Mouse (Mus musculus) thymus, adult 18-20 months (tissue): ENCODE measurements around the gene Cab39.

Experiments used
- DNase-seq, 2 experiments: peaks; one replicate each; pipeline ENCODE4 v3.0.0; 2022; ENCODE audit warnings: mixed read lengths in 2 of 2

Gene Cab39

DNA sequence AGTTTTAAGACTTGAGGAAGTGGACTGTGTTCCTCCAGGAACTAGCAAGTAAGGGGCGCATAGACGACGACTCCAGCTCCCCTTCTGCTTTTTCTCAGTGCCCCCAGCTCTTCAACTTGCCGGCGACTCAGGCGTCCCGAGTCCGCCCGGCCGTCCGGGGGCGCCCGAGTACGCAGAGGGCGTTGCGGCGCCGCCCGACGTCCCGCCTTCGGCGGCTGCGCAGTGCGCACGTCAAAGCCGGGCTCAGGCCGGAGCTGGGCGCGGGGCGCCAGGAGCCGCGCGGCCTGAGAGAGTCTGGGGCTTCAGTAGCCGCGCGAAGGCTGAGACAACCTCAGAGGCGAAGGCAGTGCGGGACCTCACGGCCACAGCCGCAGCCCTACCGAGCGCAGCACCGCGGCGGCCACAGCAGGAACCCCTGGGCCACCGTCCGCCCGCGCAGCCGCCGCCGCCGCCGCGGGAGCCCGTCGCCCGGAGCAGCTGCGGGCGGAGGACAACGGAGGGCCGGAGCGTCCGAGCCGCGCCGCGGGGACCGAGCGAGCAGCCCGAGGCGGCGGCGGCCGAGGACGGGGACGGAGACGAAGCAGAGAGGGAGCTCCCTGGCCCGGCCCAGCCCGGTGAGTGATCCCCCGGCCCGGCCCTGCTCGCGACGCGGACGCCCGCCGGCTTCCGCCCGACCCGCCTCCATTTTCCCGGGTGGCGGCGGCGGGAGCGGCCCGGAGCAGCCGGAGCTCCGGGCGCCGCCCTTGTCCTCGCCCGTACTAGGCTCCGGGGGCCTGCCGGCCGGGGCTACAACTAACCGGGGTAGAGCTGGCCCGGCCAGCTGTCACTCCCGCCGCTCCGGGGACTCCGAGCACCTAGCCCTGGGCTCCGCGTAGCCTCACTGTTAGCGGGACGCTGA is at the start of gene Cab39:
Gene Cab39, plus strand, starts transcription at position 234 of the 898 bp plus-strand sequence.
- peak; percentile 75 to 77 for DNase-seq

DNA sequence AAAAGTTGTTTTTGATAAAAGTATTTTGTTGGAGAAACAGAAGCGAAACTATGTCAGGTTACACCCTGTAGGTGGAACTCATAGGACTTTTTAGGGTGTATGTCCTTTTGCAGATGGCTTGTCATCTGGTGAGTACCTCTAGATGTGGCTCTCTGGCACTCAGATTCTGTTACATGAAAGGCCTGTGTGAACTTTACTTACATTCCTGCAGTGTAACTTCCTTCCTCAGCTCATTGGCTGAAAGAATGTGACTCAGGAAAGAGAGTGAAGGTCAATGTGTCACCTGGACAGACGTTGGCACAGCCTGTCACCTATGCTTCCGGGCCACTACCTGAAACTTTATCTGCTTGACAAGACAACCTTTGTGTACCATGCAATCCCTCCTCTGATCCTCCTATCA is 48.7 kb upstream of the Cab39 start:
- DNase-seq: no peak

DNA sequence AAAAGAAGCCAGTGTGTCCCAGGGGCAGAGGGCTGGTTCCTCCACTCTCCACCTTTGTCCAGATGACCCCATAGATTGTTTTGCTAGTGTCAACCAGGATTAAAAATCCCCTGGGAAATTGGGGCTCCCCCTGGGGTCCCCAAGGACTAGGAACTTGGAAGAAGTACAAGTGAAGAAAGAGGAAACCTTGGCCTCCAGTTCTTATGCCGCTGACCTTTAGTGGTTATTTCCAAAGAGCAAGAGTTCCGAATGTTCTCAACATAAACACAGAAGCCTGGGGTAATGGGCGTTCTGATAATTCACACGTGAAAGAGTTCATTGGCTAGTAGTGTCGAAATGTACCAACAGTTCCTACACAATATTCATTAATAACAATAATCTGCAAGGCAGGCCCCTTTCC is 46.7 kb upstream of the Cab39 start:
- no peak for DNase-seq

DNA sequence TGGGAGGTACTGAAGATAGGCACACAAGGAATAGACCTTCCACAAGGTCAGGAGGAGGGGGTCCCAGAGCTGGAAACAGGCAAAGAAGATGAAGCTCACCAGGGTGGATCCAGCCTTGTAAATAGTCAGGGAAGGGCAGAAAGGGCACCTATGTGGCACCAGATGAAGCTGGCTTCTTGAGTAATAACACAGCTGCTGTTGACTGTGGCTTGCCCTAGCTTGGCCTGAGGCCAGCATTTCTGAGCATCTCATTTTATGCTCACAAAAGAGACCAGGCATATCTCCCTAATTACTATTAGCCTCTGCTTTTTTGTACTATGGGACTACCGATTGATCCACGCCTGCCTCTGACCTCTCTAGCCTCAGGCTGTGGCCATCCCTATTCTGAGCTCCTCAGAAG is 43.4 kb upstream of the Cab39 start:
- DNase-seq: no peak

DNA sequence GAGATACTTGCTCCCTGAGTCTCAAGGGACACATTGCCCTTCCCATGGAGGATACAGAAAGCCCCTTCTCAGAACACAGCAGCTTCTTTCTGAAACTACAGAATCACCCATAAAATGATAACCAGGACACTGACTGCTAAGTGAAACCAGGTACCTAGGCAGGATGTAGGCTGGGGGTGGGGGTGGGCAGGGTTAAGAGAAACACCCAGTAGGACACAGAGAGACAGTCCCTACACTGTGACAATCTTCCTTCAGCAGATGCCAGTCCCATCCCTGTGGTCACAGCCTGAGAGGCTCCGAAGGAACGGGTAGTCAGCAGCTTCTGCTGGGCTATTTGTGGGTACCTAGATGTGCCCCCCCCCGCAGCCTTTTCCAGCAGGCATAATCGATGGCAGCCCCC is 42.6 kb upstream of the Cab39 start:
- DNase-seq: no peak

DNA sequence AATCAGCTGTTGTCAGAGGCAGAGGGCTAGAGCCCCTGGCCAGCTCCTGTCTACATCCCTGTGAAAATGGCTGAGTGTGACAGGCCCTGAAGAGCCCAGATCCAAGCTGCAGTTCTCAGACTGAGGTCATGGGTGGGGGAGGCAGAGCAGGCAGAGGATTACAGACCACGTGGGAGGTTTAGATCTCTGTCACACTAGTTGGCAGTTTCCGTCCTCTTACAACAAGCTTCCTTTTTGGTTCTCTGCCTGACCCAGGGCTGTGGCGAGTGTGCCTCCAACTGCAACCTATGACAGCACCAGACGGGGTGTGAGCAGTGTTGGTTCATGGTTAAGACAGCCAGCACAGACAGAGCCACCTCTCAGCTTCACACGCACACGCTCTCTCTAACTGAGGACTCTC is 41.7 kb upstream of the Cab39 start:
- DNase-seq: peak; percentile 58 to 74

DNA sequence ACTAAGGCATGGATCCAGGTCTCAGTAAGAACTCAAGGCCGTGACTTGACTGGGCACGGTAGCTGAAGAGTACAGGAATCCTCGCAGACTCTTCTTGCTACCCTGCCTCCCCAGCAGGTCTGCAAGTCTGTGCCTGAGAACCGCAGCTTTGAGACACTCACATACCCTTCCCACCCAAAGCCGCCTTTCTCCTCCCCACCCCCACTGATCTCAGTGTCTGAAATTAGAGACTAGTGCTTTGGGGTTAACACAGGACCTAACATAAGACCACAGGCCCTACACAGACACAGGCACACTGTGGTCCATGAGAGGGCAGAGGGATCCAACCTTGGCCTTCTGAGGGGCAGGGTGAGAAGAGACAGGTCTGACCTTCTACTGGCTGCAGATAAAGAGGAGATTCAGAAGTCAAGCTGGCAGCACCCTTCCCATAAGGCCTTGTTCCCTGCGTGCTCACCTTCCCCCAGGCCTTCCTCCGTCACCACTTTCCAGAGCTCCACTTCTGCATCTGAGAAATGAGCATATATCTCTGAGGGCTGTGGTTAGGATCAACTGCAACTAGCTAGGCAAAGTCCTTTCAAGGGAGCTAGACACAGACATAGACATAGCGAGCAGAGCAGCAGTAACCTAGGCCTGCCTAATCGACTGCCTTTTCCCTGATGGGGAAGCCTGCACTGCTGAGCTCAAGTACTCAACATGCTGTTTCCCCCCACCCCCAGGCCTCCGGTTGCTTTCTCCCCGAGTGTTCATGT is 41.1 kb upstream of the Cab39 start:
- peak in 1 of 2 experiments; percentile 37 for DNase-seq

DNA sequence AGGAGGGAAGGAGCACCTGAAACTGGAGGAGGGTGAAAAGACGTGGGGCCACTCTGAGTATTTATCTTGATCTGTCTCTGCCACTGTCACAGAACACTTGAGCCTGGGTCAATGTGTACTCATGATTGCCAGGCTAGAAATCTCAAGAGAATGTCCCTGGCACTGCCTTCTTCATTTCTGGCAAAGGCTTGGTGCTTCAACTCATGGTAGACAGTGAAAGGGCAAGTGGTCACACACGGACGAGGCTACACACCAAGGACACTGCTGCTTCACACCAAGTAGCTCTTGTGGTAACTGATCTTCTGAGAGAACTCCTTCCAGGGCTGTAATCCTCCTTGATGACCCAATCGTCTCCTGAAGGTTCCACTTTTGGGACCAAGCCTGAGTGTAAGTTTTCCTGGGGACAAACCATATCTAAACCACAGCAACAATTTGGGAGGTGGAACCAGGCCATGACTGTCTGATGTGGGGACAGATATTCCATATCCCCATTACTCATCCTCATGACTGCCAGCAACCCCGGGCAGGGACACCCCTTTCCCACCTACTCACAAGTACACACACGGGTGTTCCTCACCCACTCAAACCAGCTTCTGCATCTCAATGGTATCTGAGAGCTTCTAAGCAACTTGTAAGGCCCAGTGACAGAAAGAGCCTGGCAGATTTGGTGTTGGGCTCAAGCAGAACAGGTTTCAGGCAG is 35.6 kb upstream of the Cab39 start:
- no peak for DNase-seq

DNA sequence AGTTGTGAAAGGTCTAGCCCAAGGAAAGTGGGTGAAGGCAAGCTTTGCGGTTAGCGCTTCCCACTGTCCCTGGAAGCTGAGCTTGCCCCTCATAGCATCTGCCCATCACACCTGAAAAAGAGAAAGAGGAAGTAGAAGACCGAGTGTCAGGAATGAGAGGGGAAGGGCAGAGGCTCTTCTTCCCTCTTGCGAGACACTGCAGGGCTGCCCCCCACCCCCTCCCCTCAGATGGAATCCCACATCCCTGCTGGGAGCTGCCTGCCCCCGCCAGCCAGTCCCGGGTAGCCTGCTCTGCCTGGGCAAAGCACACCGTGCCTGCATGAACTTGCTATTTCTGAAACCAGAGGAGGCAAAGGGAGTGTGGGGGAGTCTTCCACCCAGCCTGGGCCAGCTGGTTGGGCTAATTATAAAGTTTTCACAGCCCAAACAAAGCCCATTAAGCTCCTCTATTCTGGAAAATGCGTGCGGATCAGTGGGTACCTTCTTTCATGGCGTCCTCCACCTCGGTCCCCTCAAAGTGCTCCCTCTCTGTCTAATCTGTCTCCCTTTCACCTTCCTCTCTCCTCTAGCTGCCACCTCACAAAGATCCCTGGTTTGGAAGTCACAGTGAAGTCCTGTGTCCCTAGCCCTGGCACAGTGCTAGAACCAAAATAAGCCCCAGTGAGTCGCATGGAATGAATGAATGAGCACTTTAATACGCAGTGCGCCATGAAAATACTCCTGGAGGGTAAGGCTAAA is 34.8 kb upstream of the Cab39 start:
- no peak for DNase-seq

DNA sequence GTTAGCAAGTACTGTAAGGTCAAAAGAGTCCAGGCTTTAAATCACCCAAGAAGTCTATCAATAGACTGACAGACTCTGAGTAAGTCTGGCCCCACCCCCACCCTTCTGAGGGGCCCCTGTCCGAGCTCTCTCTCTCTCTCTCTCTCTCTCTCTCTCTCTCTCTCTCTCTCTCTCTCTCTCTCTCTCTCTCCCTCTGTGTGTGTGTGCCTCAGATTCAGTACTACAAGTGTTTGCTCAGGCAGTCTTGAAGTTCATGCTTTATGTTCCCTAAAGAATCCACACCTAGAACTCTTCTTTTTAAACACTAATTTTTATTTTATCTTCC is 34.3 kb upstream of the Cab39 start:
- no peak for DNase-seq

DNA sequence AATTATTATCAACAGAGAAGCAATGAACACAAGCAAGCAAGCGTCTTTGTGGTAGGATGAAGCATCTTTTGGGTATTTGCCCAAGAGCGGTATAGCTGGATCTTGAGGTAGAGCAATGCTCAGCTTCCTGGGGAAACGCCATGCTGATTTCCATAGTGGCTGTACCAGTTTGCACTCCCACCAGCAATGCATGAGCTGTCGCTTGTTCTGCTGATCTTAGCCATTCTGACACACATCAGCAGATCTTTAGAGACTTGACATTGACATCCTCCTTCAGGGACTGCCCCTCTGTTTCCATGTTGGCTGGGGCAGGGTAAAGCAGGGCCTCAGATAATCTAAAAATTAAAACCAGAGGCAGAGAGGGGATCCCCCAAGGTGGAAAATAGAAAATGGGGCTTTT is 31.6 kb upstream of the Cab39 start:
- no peak for DNase-seq

DNA sequence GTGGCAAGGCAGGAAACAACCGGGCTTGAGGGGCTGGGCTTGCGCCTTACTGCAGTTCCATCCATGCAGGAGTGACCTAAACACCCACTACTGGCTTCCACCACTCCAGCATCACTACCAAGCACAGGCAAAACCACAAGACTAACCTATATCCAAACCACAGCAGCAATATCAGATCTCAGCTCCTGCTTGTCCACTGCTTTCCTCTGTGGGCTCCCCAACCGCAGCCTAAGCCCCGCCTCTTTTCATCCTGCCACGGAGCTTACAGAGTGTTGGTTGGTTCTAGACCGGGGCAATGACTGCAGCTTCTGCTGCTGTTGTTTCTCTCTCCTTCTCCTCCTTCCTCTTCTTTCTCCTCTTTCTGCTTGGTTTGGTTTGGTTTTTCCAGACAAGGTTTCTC is 29.9 kb upstream of the Cab39 start:
- no peak for DNase-seq

DNA sequence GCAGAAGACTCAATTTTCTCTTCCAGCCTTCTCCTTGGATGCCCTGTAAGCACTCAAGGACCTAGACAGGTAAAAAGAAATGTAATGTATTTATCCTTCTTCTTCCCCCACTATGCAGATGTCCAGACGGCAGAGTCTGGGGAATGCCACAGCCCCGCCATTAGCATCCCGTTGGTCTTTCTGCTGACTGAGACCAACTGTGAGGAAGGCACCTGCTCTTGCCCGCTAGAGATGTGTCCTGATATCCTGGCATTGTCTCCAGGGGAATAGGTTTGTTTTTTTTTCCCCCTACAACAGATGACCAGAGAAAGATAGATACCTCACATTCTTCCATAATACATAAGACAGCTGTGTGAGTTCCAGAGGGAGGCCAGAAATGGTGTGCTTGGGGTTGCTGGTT is 28.9 kb upstream of the Cab39 start:
- no peak for DNase-seq

DNA sequence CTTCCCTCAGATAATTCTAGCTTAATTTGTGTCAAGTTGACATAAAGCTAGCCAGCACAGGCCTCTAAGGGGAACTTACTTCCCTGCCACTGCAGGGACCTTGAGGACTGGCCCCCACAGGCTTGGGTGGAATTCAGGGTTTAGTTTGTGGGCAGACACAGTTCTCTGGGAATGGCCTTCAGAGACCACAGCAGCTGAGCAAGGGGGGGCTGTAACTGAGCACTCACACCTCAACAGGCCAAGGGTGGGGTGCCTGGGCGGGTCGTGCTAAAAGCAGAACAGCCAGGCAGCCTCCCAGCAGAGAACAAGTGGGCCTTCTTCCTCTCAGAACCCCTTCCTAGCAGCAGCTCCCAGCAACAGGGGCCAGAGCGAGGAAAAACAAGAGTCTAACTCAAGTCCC is 27.1 kb upstream of the Cab39 start:
- DNase-seq: no peak

DNA sequence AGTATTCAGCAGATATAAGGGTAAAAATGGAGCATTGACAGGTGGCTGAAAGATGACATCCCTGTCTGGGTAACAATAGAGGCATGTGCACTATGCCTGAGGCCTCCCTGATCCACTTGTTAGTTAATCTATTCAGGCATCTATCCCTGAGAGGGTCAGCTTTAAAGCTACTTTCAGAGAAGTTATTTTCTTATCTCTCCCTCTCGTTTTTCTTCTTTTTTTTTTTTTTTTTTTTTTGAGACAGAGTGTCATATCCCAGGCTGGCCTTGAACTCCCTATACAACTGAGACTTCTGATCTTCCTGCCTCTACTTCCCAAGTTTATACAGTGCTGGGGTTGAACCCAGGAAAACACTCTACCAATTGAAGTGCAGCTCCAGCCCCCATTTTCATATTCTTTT is 25.5 kb upstream of the Cab39 start:
- no peak for DNase-seq

DNA sequence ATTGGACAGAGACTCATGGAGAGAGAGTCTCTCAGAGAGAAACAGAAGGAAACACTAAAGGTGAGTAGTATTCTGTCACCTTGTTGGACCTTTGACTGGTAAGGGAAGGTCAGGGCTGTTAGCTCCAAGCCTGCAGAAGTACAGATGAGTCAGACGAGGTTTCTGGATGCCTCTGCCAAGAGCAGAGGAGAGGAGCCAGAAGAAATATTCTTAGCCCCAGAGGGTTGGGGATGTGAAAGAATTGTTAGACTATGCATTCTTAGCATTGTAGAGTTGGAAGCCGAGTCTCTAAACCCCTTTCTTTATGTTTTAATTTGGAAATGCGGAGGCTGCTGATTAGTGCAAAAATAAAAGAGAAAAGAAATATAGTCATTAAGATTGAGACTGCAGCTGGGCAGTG is 21.3 kb upstream of the Cab39 start:
- DNase-seq: no peak

DNA sequence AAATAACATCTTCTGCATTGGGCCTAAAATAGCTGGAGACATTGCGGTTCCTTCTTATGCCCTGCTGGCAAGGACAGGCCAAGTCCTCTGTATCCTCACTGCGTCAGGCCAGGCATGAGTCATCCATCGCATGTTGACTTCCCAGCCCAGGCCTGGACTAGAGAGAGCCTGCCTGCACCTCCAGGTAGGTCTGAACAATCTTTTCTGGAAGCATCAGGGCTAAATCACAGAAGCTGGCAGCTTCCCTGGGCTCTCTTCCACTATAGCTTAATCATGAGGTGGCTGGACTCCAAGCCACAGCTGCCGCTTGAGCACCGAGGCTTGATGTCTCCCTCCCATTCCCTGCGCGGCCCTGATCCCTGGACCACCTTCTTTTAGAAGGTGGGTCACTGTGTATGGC is 18.1 kb upstream of the Cab39 start:
- no peak for DNase-seq

DNA sequence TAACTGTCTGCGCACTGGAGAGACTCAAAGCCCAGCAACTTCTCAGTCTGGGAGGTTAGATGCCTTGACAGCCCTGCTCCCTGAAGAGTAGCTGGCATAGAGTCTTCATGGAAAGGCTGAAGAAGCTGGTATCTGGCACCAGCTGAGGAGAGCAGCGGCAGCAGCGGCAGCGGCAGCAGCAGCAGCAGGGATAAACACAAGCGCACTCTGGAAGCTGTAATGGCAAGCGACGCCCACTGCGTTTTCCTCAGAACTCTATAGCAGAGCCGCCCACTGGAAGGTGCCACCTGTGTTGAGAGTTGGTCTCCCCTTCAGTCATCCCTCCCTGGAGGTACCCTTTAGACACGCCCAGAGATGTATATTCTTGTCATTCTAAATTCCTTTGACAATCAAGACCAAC is 17.1 kb upstream of the Cab39 start:
- no peak for DNase-seq

DNA sequence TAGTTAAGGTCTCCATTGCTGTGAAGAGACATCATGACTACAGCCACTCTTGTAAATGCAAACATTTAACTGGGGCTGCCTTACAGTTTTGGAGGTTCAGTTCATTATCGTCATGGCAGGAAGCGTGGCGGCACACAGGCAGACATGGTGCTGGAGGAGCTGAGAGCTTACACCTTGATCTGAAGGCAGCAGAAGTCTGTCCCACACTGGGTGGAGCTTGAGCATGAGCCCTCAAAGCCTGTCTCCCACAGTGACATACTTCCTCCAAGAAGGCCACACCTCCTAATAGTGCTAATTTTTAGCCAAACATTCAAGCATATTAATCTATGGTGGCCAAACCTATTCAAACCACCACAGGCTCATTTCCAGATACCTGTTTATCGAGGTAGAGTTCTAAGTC is 14.8 kb upstream of the Cab39 start, which contains the start of gene A630001G21Rik:
Gene A630001G21Rik, minus strand, starts transcription at position 208 of the 400 bp plus-strand sequence.
- no peak for DNase-seq

DNA sequence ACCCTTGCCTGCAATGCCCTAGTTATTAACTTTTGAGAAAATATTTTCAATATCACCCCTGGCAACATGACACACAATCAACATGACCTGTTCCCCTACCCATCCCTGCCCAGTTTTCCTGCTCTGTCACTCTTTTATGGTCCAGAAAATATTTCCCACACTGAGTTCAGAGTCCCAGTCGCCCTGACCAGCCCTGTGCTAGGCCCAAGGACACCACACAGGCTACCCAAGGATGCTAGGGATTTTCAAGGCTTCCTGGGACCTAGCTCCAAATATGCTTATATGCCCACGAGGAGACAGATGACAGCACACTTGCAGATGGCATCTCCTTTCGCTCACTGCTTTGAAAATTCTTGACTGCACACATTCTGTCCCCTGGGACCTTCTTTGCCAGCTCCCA is 14.2 kb upstream of the Cab39 start:
- DNase-seq: no peak

DNA sequence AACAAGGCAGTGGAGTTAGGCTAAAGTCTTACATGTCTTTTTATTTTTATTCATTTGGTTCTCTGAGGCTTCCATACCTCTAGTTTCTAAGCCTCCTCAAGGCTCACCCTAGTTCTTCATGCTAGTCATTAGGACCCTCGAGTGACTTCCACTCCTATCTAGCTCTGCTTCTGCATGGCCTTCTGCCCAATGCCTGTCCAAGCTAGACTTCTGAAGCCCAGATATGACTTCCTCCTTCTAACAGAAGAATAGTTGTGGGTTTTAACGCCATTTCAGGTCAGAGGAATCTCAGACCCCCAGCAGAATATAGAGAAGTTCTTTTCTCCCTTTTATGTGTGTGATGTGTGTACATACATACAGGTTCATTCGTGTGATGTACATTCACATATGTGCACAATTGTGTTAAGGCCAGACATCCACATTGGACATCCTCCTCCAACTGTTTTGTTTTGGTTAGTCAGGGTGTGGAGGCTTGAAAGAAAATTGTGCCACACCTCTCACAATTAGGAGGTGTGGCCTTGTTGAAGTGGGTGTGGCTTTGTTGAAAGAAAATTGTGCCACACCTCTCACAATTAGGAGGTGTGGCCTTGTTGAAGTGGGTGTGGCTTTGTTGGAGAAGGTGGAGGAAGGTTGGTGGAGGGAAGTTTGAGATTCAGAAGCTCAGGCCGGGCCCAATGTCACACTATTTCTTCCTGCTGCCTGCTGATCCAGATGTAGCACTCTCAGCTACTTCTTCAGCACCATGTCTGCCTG is 13.6 kb upstream of the Cab39 start:
- DNase-seq: no peak

DNA sequence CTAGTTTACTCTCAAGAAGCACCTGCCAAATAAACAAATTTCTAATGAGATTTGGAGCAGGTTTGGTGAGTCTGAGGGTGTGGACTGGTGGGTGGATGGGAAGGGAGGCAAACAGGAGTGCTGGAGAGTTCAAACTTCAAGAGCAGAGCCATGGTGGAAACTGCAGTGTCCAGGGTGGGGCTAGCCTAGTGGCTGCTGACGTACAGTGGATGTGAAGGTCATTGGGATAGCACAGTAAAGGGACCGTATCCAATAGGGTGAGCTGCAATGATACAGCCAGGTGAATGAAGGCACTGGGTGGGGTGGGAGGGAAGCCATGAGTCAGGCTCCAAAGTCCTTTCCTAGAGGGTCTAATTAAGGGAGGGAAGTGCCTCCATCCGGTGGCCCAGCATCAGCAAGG is 2.7 kb upstream of the Cab39 start:
- no peak for DNase-seq
